ENCODE assay signal across 9 mouse cellular contexts in genomic region chr17:27085676-27086075, GRCm38 (mm10). TPM values are rescaled to one million over a fixed set of nuclear protein-coding genes. Genes with fewer than 3 reads are reported as not detected.
A peak's percentile ranks its signal among the peaks of the same experiment; 100 is the strongest.
DNase-seq lines count a peak whose midpoint lies in the region; ATAC-seq lines count a peak whose summit lies in the region.
"Had no signal": no experiment of that assay in that cellular context is flagged by ENCODE, and none has a peak within 500 bp of the region (broad histone marks: within the 10 kb centered on the region; RNA-seq: fewer than 3 reads in every experiment).

No protein-coding gene starts in this region.

- peaks cover 26% of the 10 kb centered on the region for H3K4me1 ChIP-seq in forebrain, embryonic 10.5 days
- H3K4me1 ChIP-seq in forebrain, embryonic 15.5 days, result no peaks in the 10 kb centered on the region
- H3K4me1 ChIP-seq in midbrain, embryonic 11.5 days (ENCODE audit: control insufficient read depth, insufficient read depth, low read length), result no peaks in the 10 kb centered on the region
- H3K4me1 ChIP-seq in midbrain, embryonic 16.5 days (ENCODE audit: control insufficient read depth, insufficient read depth, low read length), result no peaks in the 10 kb centered on the region
- no peaks in the 10 kb centered on the region for H3K4me1 ChIP-seq in limb, embryonic 11.5 days (ENCODE audit: control insufficient read depth, insufficient read depth, low read length)

- no peak overlapping the region for H3K4me3 ChIP-seq in forebrain, embryonic 10.5 days
- H3K4me3 ChIP-seq in forebrain, embryonic 15.5 days, result no peak overlapping the region
- no peak overlapping the region for H3K4me3 ChIP-seq in midbrain, embryonic 11.5 days (ENCODE audit: low read depth, low read length)
- no peak overlapping the region for H3K4me3 ChIP-seq in midbrain, embryonic 16.5 days (ENCODE audit: low read depth, low read length)
- H3K4me3 ChIP-seq in limb, embryonic 11.5 days (ENCODE audit: low read depth, low read length), result no peak overlapping the region
- H3K4me3 ChIP-seq: hindbrain, embryonic 15.5 days had no signal

- H3K4me2 ChIP-seq in forebrain, embryonic 15.5 days (replicated peaks), result no peak overlapping the region
- no peak overlapping the region for H3K4me2 ChIP-seq in midbrain, embryonic 11.5 days
- no peak overlapping the region for H3K4me2 ChIP-seq in midbrain, embryonic 16.5 days (ENCODE audit: low read length)
- no peak overlapping the region for H3K4me2 ChIP-seq in limb, embryonic 11.5 days (ENCODE audit: low read depth, severe bottlenecking)
- H3K4me2 ChIP-seq: hindbrain, embryonic 15.5 days had no signal

- no peaks in the 10 kb centered on the region for H3K36me3 ChIP-seq in forebrain, embryonic 10.5 days (replicated peaks)
- H3K36me3 ChIP-seq in forebrain, embryonic 15.5 days, result no peaks in the 10 kb centered on the region
- no peaks in the 10 kb centered on the region for H3K36me3 ChIP-seq in midbrain, embryonic 11.5 days (ENCODE audit: control insufficient read depth, insufficient read depth, low read length)
- H3K36me3 ChIP-seq in midbrain, embryonic 16.5 days (ENCODE audit: control insufficient read depth, insufficient read depth, low read length), result no peaks in the 10 kb centered on the region
- H3K36me3 ChIP-seq in limb, embryonic 11.5 days (ENCODE audit: control insufficient read depth, insufficient read depth, low read length), result no peaks in the 10 kb centered on the region
- H3K36me3 ChIP-seq: hindbrain, embryonic 15.5 days had no signal

- no peak overlapping the region for H3K9ac ChIP-seq in forebrain, embryonic 15.5 days (replicated peaks)
- H3K9ac ChIP-seq in midbrain, embryonic 11.5 days (ENCODE audit: low read length), result no peak overlapping the region
- no peak overlapping the region for H3K9ac ChIP-seq in midbrain, embryonic 16.5 days (ENCODE audit: low read depth, low read length)
- no peak overlapping the region for H3K9ac ChIP-seq in limb, embryonic 11.5 days (ENCODE audit: low read length)
- H3K9ac ChIP-seq: hindbrain, embryonic 15.5 days had no signal

- no peaks in the 10 kb centered on the region for H3K9me3 ChIP-seq in forebrain, embryonic 10.5 days
- H3K9me3 ChIP-seq in forebrain, embryonic 15.5 days, result no peaks in the 10 kb centered on the region
- no peaks in the 10 kb centered on the region for H3K9me3 ChIP-seq in midbrain, embryonic 11.5 days (ENCODE audit: control insufficient read depth, low read length)
- H3K9me3 ChIP-seq in midbrain, embryonic 16.5 days (replicated peaks; ENCODE audit: control insufficient read depth, low read length, poor library complexity, severe bottlenecking), result no peaks in the 10 kb centered on the region
- H3K9me3 ChIP-seq in limb, embryonic 11.5 days (ENCODE audit: control insufficient read depth, low read length), result no peaks in the 10 kb centered on the region
- H3K9me3 ChIP-seq: hindbrain, embryonic 15.5 days had no signal

- H3K27ac ChIP-seq in forebrain, embryonic 10.5 days, result no peak overlapping the region
- H3K27ac ChIP-seq in forebrain, embryonic 15.5 days (replicated peaks), result no peak overlapping the region
- H3K27ac ChIP-seq in midbrain, embryonic 11.5 days (ENCODE audit: low read depth, low read length), result no peak overlapping the region
- H3K27ac ChIP-seq in midbrain, embryonic 16.5 days (ENCODE audit: low read length), result no peak overlapping the region
- no peak overlapping the region for H3K27ac ChIP-seq in limb, embryonic 11.5 days (replicated peaks; ENCODE audit: low read depth, low read length)
- H3K27ac ChIP-seq: hindbrain, embryonic 15.5 days had no signal

- DNase-seq in forebrain, embryonic 10.5 days (ENCODE audit: extremely low spot score, low spot score), result peak; percentile 56
- peak; percentile 94 for DNase-seq in midbrain, embryonic 11.5 days (ENCODE audit: low spot score, missing footprints)
- DNase-seq in c-Kit-positive CD71-negative TER-119-negative erythroid progenitor cells, embryonic 14.5 days (ENCODE audit: low read depth), result peak; percentile 66
- peak; percentile 85 for DNase-seq in limb, embryonic 11.5 days (ENCODE audit: low spot score)
- peak; percentile 28 for DNase-seq in retina, postnatal 7 days (ENCODE audit: low read depth, low spot score)

- 45% methylated on average over 2 of the region's 2 CpGs for WGBS in forebrain, embryonic 10.5 days
- WGBS in forebrain, embryonic 15.5 days, result 42% methylated on average over 2 of the region's 2 CpGs
- 58% methylated on average over 2 of the region's 2 CpGs for WGBS in midbrain, embryonic 11.5 days
- WGBS in midbrain, embryonic 16.5 days, result 50% methylated on average over 2 of the region's 2 CpGs
- WGBS in limb, embryonic 11.5 days, result 68% methylated on average over 2 of the region's 2 CpGs

- H3K27me3 ChIP-seq in forebrain, embryonic 10.5 days (ENCODE audit: poor library complexity, severe bottlenecking), result no peaks in the 10 kb centered on the region
- H3K27me3 ChIP-seq in forebrain, embryonic 15.5 days, result no peaks in the 10 kb centered on the region
- no peaks in the 10 kb centered on the region for H3K27me3 ChIP-seq in midbrain, embryonic 11.5 days (ENCODE audit: control insufficient read depth, insufficient read depth, low read length)
- H3K27me3 ChIP-seq in midbrain, embryonic 16.5 days (ENCODE audit: control insufficient read depth, insufficient read depth, low read depth, low read length), result no peaks in the 10 kb centered on the region
- no peaks in the 10 kb centered on the region for H3K27me3 ChIP-seq in limb, embryonic 11.5 days (ENCODE audit: control insufficient read depth, insufficient read depth, low read length)
- H3K27me3 ChIP-seq: hindbrain, embryonic 15.5 days had no signal

- no peak for ATAC-seq in forebrain, embryonic 15.5 days (replicated peaks)
- no peak for ATAC-seq in midbrain, embryonic 11.5 days (ENCODE audit: low FRiP score)
- no peak for ATAC-seq in midbrain, embryonic 16.5 days
- no peak for ATAC-seq in limb, embryonic 11.5 days (ENCODE audit: insufficient number of reproducible peaks, low FRiP score, low TSS enrichment, low read depth)
- no peak for ATAC-seq in cerebellum, adult (ENCODE audit: insufficient number of reproducible peaks, low FRiP score, low TSS enrichment)

RNA-seq across cellular contexts. Expression of gene Itpr3, which starts 28.6 kb away (rescaled TPM):
- 1.6 TPM in 2 replicates for polyA plus RNA-seq in forebrain, embryonic 10.5 days (2016; fragmentation: Nextera tagmentation; extraction: Ambion mirVana)
- polyA plus RNA-seq in forebrain, embryonic 15.5 days (2015; fragmentation: Nextera tagmentation; extraction: Ambion mirVana), result 0.43 and 0.46 TPM in 2 replicates
- 0.59 and 0.72 TPM in 2 replicates for polyA plus RNA-seq in midbrain, embryonic 11.5 days (2014; fragmentation: Nextera tagmentation; extraction: Ambion mirVana)
- 0.70 and 0.73 TPM in 2 replicates for polyA plus RNA-seq in midbrain, embryonic 16.5 days (2015; fragmentation: Nextera tagmentation; extraction: Ambion mirVana)
- 2.5 and 3.0 TPM in 2 replicates for polyA plus RNA-seq in limb, embryonic 11.5 days (2014; fragmentation: Nextera tagmentation; extraction: Ambion mirVana)

RNA-seq across cellular contexts. Expression of gene Uqcc2, which starts 48.0 kb away (rescaled TPM):
- 394 and 405 TPM in 2 replicates for polyA plus RNA-seq in forebrain, embryonic 10.5 days (2016; fragmentation: Nextera tagmentation; extraction: Ambion mirVana)
- 278 and 295 TPM in 2 replicates for polyA plus RNA-seq in forebrain, embryonic 15.5 days (2015; fragmentation: Nextera tagmentation; extraction: Ambion mirVana)
- 316 and 332 TPM in 2 replicates for polyA plus RNA-seq in midbrain, embryonic 11.5 days (2014; fragmentation: Nextera tagmentation; extraction: Ambion mirVana)
- 360 and 384 TPM in 2 replicates for polyA plus RNA-seq in midbrain, embryonic 16.5 days (2015; fragmentation: Nextera tagmentation; extraction: Ambion mirVana)
- polyA plus RNA-seq in limb, embryonic 11.5 days (2014; fragmentation: Nextera tagmentation; extraction: Ambion mirVana), result 383 and 387 TPM in 2 replicates

RNA-seq across cellular contexts. Expression of gene Bak1, which starts 56.9 kb away (rescaled TPM):
- polyA plus RNA-seq in forebrain, embryonic 10.5 days (2016; fragmentation: Nextera tagmentation; extraction: Ambion mirVana), result 3.1 and 3.4 TPM in 2 replicates
- 2.3 and 2.7 TPM in 2 replicates for polyA plus RNA-seq in forebrain, embryonic 15.5 days (2015; fragmentation: Nextera tagmentation; extraction: Ambion mirVana)
- polyA plus RNA-seq in midbrain, embryonic 11.5 days (2014; fragmentation: Nextera tagmentation; extraction: Ambion mirVana), result 8.0 and 8.9 TPM in 2 replicates
- polyA plus RNA-seq in midbrain, embryonic 16.5 days (2015; fragmentation: Nextera tagmentation; extraction: Ambion mirVana), result 2.9 and 3.7 TPM in 2 replicates
- 10.9 and 15.6 TPM in 2 replicates for polyA plus RNA-seq in limb, embryonic 11.5 days (2014; fragmentation: Nextera tagmentation; extraction: Ambion mirVana)

Comparison
In these comparisons a context has a peak if more than half of its experiments do, and no peak if none do; other contexts are left out.
1. DNase-seq: peak in every context shown above with its lines; median percentile 94 in midbrain, embryonic 11.5 days; 85 in limb, embryonic 11.5 days; 66 in c-Kit-positive CD71-negative TER-119-negative erythroid progenitor cells, embryonic 14.5 days; 56 in forebrain, embryonic 10.5 days; 28 in retina, postnatal 7 days.